Mouse (Mus musculus) spleen, adult 2 months (tissue): ENCODE measurements around the gene Paip2b. TPM values are rescaled to one million over a fixed set of nuclear protein-coding genes. Genes with fewer than 3 reads are reported as not detected.
A peak's percentile ranks its signal among the peaks of the same experiment; 100 is the strongest.

Source experiments
- DNase-seq, 2 experiments: peaks; one replicate each; pipeline versions ENCODE4 v3.0.0 to v3.0.0-alpha.2; 2012 to 2021; ENCODE audit warnings: low spot score in 2 of 2, low read depth in 1 of 2
- H3K27ac ChIP-seq: fragments of 200-500 bp; 2 replicates; pipeline ENCODE4 v1.5.1; 2012; ENCODE audit warnings: low read length, inconsistent platforms; ENCODE audit not compliant: insufficient read depth
- H3K27me3 ChIP-seq: fragments of 200-500 bp; 2 replicates; pipeline ENCODE4 v1.6.1; 2012; ENCODE audit warnings: mild to moderate bottlenecking, moderate library complexity, low read length, inconsistent platforms; ENCODE audit not compliant: control insufficient read depth, insufficient read depth
- H3K36me3 ChIP-seq: fragments of 200-500 bp; 2 replicates; pipeline ENCODE4 v1.6.1; 2012; ENCODE audit warnings: mild to moderate bottlenecking, low read length, inconsistent platforms; ENCODE audit not compliant: control insufficient read depth, insufficient read depth
- H3K4me1 ChIP-seq: fragments of 200-500 bp; 2 replicates; pipeline ENCODE4 v1.6.1; 2011; ENCODE audit warnings: inconsistent platforms; ENCODE audit not compliant: control insufficient read depth, insufficient read depth, insufficient read length
- H3K4me3 ChIP-seq: fragments of 200-500 bp; 2 replicates; pipeline ENCODE4 v1.5.1; 2011; ENCODE audit warnings: mild to moderate bottlenecking, inconsistent platforms; ENCODE audit not compliant: insufficient read depth, insufficient read length; ENCODE audit errors: extremely low read depth
- CTCF ChIP-seq: fragments of 200-500 bp; IDR thresholded peaks from 2 replicates; pipeline ENCODE4 v1.5.1; 2011; ENCODE audit warnings: mild to moderate bottlenecking, inconsistent platforms; ENCODE audit not compliant: insufficient read depth, insufficient read length, insufficient replicate concordance; ENCODE audit errors: extremely low read depth
- POLR2A ChIP-seq: fragments of 200-500 bp; IDR thresholded peaks from 2 replicates; pipeline ENCODE4 v1.6.1; 2011; ENCODE audit warnings: low read depth, low read length, inconsistent platforms
- WGBS: fragments of 180-500 bp; shearing (Covaris S2); methylation state at CpG from one replicate; pipeline ENCODE4 v1.1.7; 2018; 5-methylcytosine and 5-hydroxymethylcytosine counted together
- polyA plus RNA-seq: library from polyadenylated mRNA; depleted of rRNA; stranded (reverse); fragments of >200 nt; gene quantifications from 2 replicates; pipeline ENCODE4 v1.2.3, GENCODE M21; 2012; rRNA removed

The Paip2b gene
- polyA plus RNA-seq, result 5.0 and 6.1 TPM in 2 replicates

DNA sequence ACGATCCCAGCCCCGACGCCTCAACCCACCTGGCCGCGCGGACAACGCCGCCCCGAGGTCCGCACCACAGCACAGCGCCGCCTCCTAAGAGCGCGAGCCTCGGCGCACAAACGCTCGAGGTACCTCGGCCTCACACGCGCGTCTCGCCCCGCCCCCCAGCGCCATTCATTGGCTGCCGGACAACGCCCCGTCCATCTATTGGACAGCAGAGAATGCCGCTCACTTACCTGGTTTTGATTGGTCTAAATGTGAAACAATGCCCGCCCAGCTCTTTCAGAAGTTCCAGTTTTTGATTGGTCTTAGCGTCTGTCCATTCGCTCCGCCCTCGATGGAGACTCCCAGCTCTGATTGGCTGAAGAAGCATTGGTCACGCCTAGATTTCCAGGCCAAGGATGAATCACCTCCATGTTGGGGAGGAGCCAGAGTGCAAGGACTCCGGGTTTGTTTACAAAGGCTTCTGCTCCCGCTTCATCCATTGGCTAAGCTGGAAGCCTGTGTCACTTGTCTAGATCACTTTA is at the start of gene Paip2b:
Paip2b (minus strand) TSS at position 136 of the 518 bp plus-strand sequence.
- Histone ChIP-seq H3K27ac (peak within 1 kb of the TSS; percentile 83), H3K36me3 (no peaks in the 10 kb centered on the region), H3K4me3 (peak within 1 kb of the TSS; percentile 60), H3K27me3 (no peaks in the 10 kb centered on the region), H3K4me1 (no peaks in the 10 kb centered on the region; the same call in none of the 2 replicates)
- WGBS, result under 1% methylated on average over 37 of the region's 37 CpGs
- TF ChIP-seq POLR2A, result peak; percentile 96
- no peak for TF ChIP-seq CTCF
- peak; percentile 96 to 100 for DNase-seq

DNA sequence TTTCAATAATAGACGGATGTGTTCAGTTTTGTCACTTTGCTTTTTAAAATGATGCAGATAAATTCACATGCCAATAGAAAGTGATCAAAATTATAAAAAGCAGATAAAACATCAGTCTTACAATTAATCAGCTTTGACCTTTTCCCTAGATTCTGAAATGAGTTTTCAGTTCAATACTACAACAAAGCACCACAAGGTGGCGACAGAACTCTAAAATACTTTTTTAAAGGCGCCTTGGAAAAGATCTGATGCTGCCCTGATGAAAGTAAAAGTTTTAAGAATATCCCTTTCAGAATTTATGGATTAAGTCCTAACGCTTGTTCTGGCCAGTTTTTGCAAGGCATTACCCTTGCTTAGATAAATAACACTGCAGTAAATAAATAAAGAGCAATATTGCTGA is 48.3 kb upstream of the Paip2b start:
- DNase-seq, result peak; percentile 27 to 43
- H3K36me3 ChIP-seq, result no peaks in the 10 kb centered on the region
- H3K27me3 ChIP-seq, result no peaks in the 10 kb centered on the region
- TF ChIP-seq CTCF, result no peak
- no peak for TF ChIP-seq POLR2A
- H3K4me1 ChIP-seq, result no peaks in the 10 kb centered on the region
- H3K27ac ChIP-seq, result no peak overlapping the region
- WGBS, result 9% methylated on average over 4 of the region's 4 CpGs
- H3K4me3 ChIP-seq, result no peak overlapping the region

DNA sequence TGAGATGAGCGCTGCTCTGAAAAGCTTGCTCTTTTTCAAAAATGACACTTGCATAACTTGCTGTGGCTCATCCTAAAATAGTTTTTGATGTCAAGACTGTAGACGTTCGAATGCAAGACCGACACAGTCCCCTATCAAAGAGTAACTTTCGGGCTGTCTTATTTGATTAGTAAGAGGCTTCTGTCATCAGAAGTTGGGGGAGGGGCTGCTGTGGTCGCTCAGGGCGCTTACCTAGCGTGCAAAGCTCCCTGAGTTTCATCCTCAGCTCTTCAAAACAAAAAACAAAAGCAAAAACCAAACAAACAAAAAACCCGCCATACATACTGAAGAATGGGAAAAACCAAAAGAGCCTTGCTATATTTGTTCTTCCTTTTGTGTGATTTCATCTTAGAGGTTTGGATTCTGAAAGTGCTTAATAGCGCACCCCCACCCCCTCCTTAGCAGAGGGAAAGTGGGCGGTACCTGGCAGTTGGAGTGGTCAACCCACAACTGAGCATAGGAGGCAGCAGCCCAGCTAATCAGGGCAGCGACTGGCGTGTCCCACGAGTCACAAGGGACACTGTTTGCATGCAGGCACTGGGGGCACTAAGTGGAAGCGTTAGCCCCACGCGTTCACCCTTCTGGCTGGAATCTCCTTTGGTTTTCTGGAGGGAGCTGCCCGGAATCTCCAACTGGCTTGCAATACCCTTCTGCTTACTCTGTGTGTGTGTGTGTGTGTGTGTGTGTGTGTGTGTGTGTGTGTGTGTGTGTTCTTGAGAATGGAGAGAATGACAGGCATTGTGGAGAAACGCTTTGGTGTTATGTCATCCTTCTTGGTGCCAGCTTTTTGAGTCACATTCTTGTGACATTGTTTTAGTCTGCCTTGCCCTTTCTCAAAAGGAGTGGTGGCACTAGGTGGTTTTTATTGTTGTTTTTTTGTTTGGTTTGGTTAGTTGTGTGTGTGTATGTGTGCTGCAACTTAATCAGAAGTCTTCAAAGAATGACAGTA is 36.4 kb upstream of the Paip2b start:
- 2% methylated on average over 19 of the region's 19 CpGs for WGBS
- H3K27ac ChIP-seq, result no peak overlapping the region
- peak overlapping the region; percentile 76 for H3K4me3 ChIP-seq
- H3K4me1 ChIP-seq, result no peaks in the 10 kb centered on the region
- H3K36me3 ChIP-seq, result no peaks in the 10 kb centered on the region
- TF ChIP-seq POLR2A, result no peak
- H3K27me3 ChIP-seq, result no peaks in the 10 kb centered on the region
- peak in 1 of 2 experiments; percentile 7 for DNase-seq

DNA sequence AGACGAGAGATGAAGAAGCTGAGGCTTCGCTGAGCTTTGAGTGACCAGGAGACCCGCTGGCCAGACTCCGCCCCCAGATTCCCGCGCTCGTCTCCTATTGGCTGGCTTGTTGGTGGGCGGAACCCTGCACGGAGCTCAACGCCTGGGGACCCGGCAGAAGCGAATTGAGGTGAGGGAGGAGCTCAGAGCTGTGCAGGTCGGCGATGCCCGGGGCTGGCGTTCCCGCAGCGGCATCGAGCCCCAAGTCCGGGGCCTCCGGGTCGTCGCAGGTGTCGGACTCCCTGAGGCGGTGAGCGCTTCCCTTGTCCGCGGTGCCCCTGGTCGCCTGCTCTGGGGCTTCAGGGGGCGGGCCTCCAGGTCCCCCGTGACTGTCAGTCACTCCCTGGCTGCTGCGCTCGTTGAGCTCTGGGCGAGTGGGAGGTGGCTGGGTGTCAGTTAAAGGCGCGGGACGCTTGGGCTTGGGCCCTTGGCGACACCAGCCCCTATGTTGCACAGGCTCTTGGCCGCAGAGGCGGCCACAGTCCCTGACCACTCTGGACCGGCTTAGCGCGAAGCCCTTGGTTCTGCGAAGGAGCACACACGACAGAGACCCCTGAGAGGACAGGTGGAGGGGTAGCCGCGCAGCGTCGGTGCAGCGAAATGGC is 35.5 kb upstream of the Paip2b start, which contains the start of gene Zfp638:
Zfp638 (plus strand) TSS at position 156 of the 644 bp plus-strand sequence.
- under 1% methylated on average over 50 of the region's 50 CpGs for WGBS
- Histone ChIP-seq H3K27me3 (no peaks in the 10 kb centered on the region), H3K36me3 (no peaks in the 10 kb centered on the region), H3K27ac (no peak within 1 kb of the TSS; the same call in 1 of the 2 replicates), H3K4me1 (no peaks in the 10 kb centered on the region), H3K4me3 (peak within 1 kb of the TSS; percentile 76)
- TF ChIP-seq POLR2A, result no peak
- no peak for TF ChIP-seq CTCF
- peak; percentile 64 to 93 for DNase-seq

DNA sequence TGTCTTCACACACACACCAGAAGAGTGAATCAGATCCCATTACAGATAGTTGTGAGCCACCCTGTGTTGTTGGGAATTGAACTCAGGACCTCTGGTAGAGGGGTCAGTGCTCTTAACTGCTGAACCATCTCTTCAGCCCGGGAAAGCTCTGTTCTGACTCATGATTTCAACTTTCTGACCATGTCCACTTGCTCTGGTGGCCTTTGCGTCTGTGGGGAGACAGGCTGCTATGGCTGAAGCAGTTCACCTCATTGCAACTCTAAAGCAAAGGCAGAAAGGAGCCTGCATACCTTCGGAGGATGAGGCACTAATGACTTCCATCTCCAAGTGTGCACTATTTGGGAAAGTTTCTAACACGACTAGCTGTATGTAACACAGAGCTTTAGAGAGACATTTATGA is 34.9 kb upstream of the Paip2b start:
- Histone ChIP-seq H3K4me1 (no peaks in the 10 kb centered on the region), H3K27me3 (no peaks in the 10 kb centered on the region), H3K27ac (no peak overlapping the region), H3K36me3 (no peaks in the 10 kb centered on the region), H3K4me3 (no peak overlapping the region)
- TF ChIP-seq POLR2A (no peak), CTCF (no peak)
- WGBS, result 29% methylated on average over 4 of the region's 4 CpGs
- DNase-seq, result no peak

DNA sequence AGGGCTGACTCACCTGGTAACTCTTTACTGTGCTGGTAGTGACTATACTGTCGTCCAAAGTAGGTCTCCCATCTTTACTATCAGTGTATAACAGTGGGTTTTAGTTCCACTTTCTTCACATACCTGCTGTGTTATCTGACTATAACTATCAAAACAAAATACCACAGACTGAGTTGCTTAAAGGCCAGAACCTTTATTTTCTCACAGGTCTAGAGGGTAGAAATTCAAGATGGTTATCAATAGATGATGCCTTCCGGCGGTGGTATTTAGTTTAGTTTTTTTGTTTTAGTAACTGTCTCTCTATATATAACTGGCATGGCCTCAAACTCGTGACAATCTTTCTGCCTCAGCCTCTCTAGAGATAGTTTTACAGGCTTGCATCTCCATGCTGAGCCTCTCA is 32.0 kb upstream of the Paip2b start:
- Histone ChIP-seq H3K27me3 (no peaks in the 10 kb centered on the region), H3K27ac (no peak overlapping the region), H3K4me3 (no peak overlapping the region), H3K36me3 (no peaks in the 10 kb centered on the region), H3K4me1 (no peaks in the 10 kb centered on the region)
- DNase-seq, result no peak
- TF ChIP-seq CTCF, result no peak
- TF ChIP-seq POLR2A, result no peak
- WGBS, result 72% methylated on average over 4 of the region's 4 CpGs
